Mouse (Mus musculus) liver, embryonic 11.5 days (tissue): Measurements from ENCODE around the gene Gm10377. TPM values are rescaled to one million over a fixed set of nuclear protein-coding genes. Genes with fewer than 3 reads are reported as not detected.
"Not testable (repeated sequence)": the region's sequence is repeated elsewhere in the genome, so short reads cannot be mapped to it uniquely, and the experiment has no call there.

Experiments used
- ATAC-seq: fragments of 200-750 bp; cut with Nextera tagmentation; replicated peaks from 2 replicates; pipeline ENCODE4 v1.8.0; 2017; ENCODE audit warnings: moderate number of reproducible peaks, mild to moderate bottlenecking, moderate TSS enrichment, moderate library complexity; ENCODE audit not compliant: low FRiP score
- DNase-seq: peaks from one replicate; pipeline ENCODE4 v3.0.0-alpha.2; 2017; ENCODE audit warnings: low spot score
- H3K27ac ChIP-seq: fragments of 300-500 bp; sonication (generic); 2 replicates; pipeline ENCODE4 v1.5.1; 2014; ENCODE audit warnings: mild to moderate bottlenecking, low read depth, low read length, control low read depth
- H3K27me3 ChIP-seq: fragments of 300-500 bp; sonication (generic); replicated peaks from 2 replicates; pipeline ENCODE4 v1.6.1; 2014; ENCODE audit warnings: low read length, mixed read lengths; ENCODE audit not compliant: control insufficient read depth, insufficient read depth
- H3K36me3 ChIP-seq: fragments of 300-500 bp; sonication (generic); 2 replicates; pipeline ENCODE4 v1.6.1; 2014; ENCODE audit warnings: mild to moderate bottlenecking, low read length, moderate library complexity, mixed read lengths; ENCODE audit not compliant: control insufficient read depth, insufficient read depth
- H3K4me1 ChIP-seq: fragments of 300-500 bp; sonication (generic); replicated peaks from 2 replicates; pipeline ENCODE4 v1.6.1; 2014; ENCODE audit warnings: low read length, mixed read lengths; ENCODE audit not compliant: control insufficient read depth, insufficient read depth
- H3K4me2 ChIP-seq: fragments of 300-500 bp; sonication (generic); 2 replicates; pipeline ENCODE4 v1.6.1; 2014; ENCODE audit warnings: mild to moderate bottlenecking, control low read depth, moderate library complexity
- H3K4me3 ChIP-seq: fragments of 300-500 bp; sonication (generic); 2 replicates; pipeline ENCODE4 v1.5.1; 2014; ENCODE audit warnings: low read depth, low read length, control low read depth
- H3K9ac ChIP-seq: fragments of 300-500 bp; sonication (generic); 2 replicates; pipeline ENCODE4 v1.6.1; 2014; ENCODE audit warnings: low read depth, low read length, control low read depth
- H3K9me3 ChIP-seq: fragments of 300-500 bp; sonication (generic); 2 replicates; pipeline ENCODE4 v1.6.1; 2016; ENCODE audit warnings: low read length, inconsistent platforms, mixed read lengths; ENCODE audit not compliant: control insufficient read depth
- WGBS: fragments of 180-500 bp; shearing (Covaris S2); extraction: QIAGEN DNeasy Blood & Tissue Kit; methylation state at CpG from one replicate; pipeline ENCODE4 v1.1.7; 2014; 5-methylcytosine and 5-hydroxymethylcytosine counted together
- polyA plus RNA-seq: library from polyadenylated mRNA; unstranded; fragments of >200 nt; fragmentation: Nextera tagmentation; extraction: Ambion mirVana; gene quantifications from 2 replicates; pipeline ENCODE4 v1.2.1, GENCODE M21; 2014

Gm10377 gene
- not detected in 2 replicates for polyA plus RNA-seq

- DNase-seq, H3K4me2 ChIP-seq, H3K9ac ChIP-seq, H3K27ac ChIP-seq, H3K27me3 ChIP-seq, H3K4me3 ChIP-seq, ATAC-seq, H3K9me3 ChIP-seq, H3K36me3 ChIP-seq, H3K4me1 ChIP-seq: not testable (repeated sequence)
Measured at GRCm38 (mm10) chr14:42797887-42798286, at the start of gene Gm10377. Gene Gm10377, minus strand, starts transcription at chr14:42797987.

GRCm38 (mm10) chr14:42768721-42769120, 29.1 kb downstream of the Gm10377 start, which contains the start of gene Gm3015:
Gene Gm3015, minus strand, starts transcription at chr14:42768821.
- H3K9me3 ChIP-seq, H3K36me3 ChIP-seq, H3K27me3 ChIP-seq, H3K9ac ChIP-seq, H3K4me1 ChIP-seq, H3K4me2 ChIP-seq, H3K27ac ChIP-seq, DNase-seq, H3K4me3 ChIP-seq, ATAC-seq: not testable (repeated sequence)
- WGBS, result no CpG with 5 or more reads among the region's 1 CpGs

Other genes starting within 250 kb of the Gm10377 start
- gene Gm17124, start 198.1 kb downstream of the Gm10377 start, polyA plus RNA-seq, result not detected in 2 replicates
- gene Gm3633, start 156.1 kb downstream of the Gm10377 start, polyA plus RNA-seq, result not detected in 2 replicates
- not detected in 2 replicates for gene Gm10378, start 142.0 kb downstream of the Gm10377 start, polyA plus RNA-seq
- gene Gm3015, start 29.2 kb downstream of the Gm10377 start, polyA plus RNA-seq, result not detected in 2 replicates
- not detected in 2 replicates for gene Gm21977, start 55.5 kb upstream of the Gm10377 start, polyA plus RNA-seq
- not detected in 2 replicates for gene Gm8082, start 195.6 kb upstream of the Gm10377 start, polyA plus RNA-seq
- not detected in 2 replicates for gene Gm10376, start 217.6 kb upstream of the Gm10377 start, polyA plus RNA-seq